Mouse (Mus musculus): ENCODE results near the gene Aadacl3. TPM values are rescaled to one million over a fixed set of nuclear protein-coding genes. Genes with fewer than 3 reads are reported as not detected.

Gene Aadacl3
- polyA plus RNA-seq, 1 experiment from 2014 or later, result not detected

- WGBS, result 93% methylated on average over 4 of the region's 4 CpGs
- DNase-seq, result no peak
Measured at GRCm38 (mm10) chr4:144441095-144441494, 22.5 kb downstream of the Aadacl3 start.

GRCm38 (mm10) chr4:144438672-144439071, 24.9 kb downstream of the Aadacl3 start, which contains the start of gene 1700012P22Rik:
TSS of gene 1700012P22Rik (minus strand) at chr4:144438772.
- no peak for ATAC-seq (ENCODE audit: insufficient read depth)
- Histone ChIP-seq H3K36me3 (ENCODE audit: insufficient read depth) (no peaks in the 10 kb centered on the region), H3K27me3 (ENCODE audit: insufficient read depth, low read length) (no peaks in the 10 kb centered on the region), H3K4me2 (no peak within 1 kb of the TSS), H3K9me3 (ENCODE audit: low read depth, low read length) (no peaks in the 10 kb centered on the region), H3K4me1 (ENCODE audit: insufficient read depth) (no peaks in the 10 kb centered on the region), H3K4me3 (ENCODE audit: low read depth, low read length) (no peak within 1 kb of the TSS), H3K27ac (ENCODE audit: low read depth) (no peak within 1 kb of the TSS), H3K9ac (no peak within 1 kb of the TSS)
- no peak for TF ChIP-seq CTCF (IDR thresholded peaks at IDR 0.05; ENCODE audit: low read depth)
- DNase-seq, result no peak

More at GRCm38 (mm10) chr4:144441095-144441494, 22.5 kb downstream of the Aadacl3 start:
- Histone ChIP-seq H3K4me1 (ENCODE audit: insufficient read depth) (no peaks in the 10 kb centered on the region), H3K36me3 (ENCODE audit: insufficient read depth) (no peaks in the 10 kb centered on the region), H3K9me3 (ENCODE audit: low read depth, low read length) (no peaks in the 10 kb centered on the region), H3K27ac (ENCODE audit: low read depth) (no peak overlapping the region), H3K27me3 (ENCODE audit: insufficient read depth, low read length) (no peaks in the 10 kb centered on the region), H3K4me3 (ENCODE audit: low read depth, low read length) (no peak overlapping the region), H3K9ac (no peak overlapping the region), H3K4me2 (no peak overlapping the region)
- ATAC-seq (ENCODE audit: insufficient read depth), result no peak
- TF ChIP-seq CTCF (IDR thresholded peaks at IDR 0.05; ENCODE audit: low read depth), result no peak

- Histone ChIP-seq H3K9me3 (ENCODE audit: low read depth, low read length) (no peaks in the 10 kb centered on the region), H3K27me3 (ENCODE audit: insufficient read depth, low read length) (no peaks in the 10 kb centered on the region), H3K4me1 (ENCODE audit: insufficient read depth) (no peaks in the 10 kb centered on the region), H3K9ac (no peak overlapping the region), H3K27ac (ENCODE audit: low read depth) (no peak overlapping the region), H3K4me2 (no peak overlapping the region), H3K36me3 (ENCODE audit: insufficient read depth) (no peaks in the 10 kb centered on the region), H3K4me3 (ENCODE audit: low read depth, low read length) (no peak overlapping the region)
- WGBS, result 88% methylated on average over 5 of the region's 5 CpGs
- no peak for TF ChIP-seq CTCF (IDR thresholded peaks at IDR 0.05; ENCODE audit: low read depth)
- no peak for DNase-seq
- ATAC-seq (ENCODE audit: insufficient read depth), result no peak
Measured at GRCm38 (mm10) chr4:144433216-144433615, 30.3 kb downstream of the Aadacl3 start.

- no peak overlapping the region for H3K9ac ChIP-seq
- no peaks in the 10 kb centered on the region for H3K4me1 ChIP-seq (ENCODE audit: insufficient read depth)
- H3K27ac ChIP-seq (ENCODE audit: low read depth), result no peak overlapping the region
- no peaks in the 10 kb centered on the region for H3K9me3 ChIP-seq (ENCODE audit: low read depth, low read length)
- no peaks in the 10 kb centered on the region for H3K36me3 ChIP-seq (ENCODE audit: insufficient read depth)
- no peak for TF ChIP-seq CTCF (IDR thresholded peaks at IDR 0.05; ENCODE audit: low read depth)
- H3K4me2 ChIP-seq, result no peak overlapping the region
- no peaks in the 10 kb centered on the region for H3K27me3 ChIP-seq (ENCODE audit: insufficient read depth, low read length)
- 72% methylated on average over 2 of the region's 2 CpGs for WGBS
- ATAC-seq (ENCODE audit: insufficient read depth) (no peak), DNase-seq (no peak)
- H3K4me3 ChIP-seq (ENCODE audit: low read depth, low read length), result no peak overlapping the region
Measured at GRCm38 (mm10) chr4:144430723-144431122, 32.8 kb downstream of the Aadacl3 start.

- H3K27ac ChIP-seq (ENCODE audit: low read depth), result no peak overlapping the region
- H3K4me3 ChIP-seq (ENCODE audit: low read depth, low read length), result no peak overlapping the region
- no peak for ATAC-seq (ENCODE audit: insufficient read depth)
- no peaks in the 10 kb centered on the region for H3K4me1 ChIP-seq (ENCODE audit: insufficient read depth)
- WGBS, result 19% methylated on average over 3 of the region's 3 CpGs
- no peak overlapping the region for H3K4me2 ChIP-seq
- H3K27me3 ChIP-seq (ENCODE audit: insufficient read depth, low read length), result no peaks in the 10 kb centered on the region
- H3K9ac ChIP-seq, result no peak overlapping the region
- no peaks in the 10 kb centered on the region for H3K36me3 ChIP-seq (ENCODE audit: insufficient read depth)
- peak; percentile 20; the same call in 1 of the 2 replicates for TF ChIP-seq CTCF (IDR thresholded peaks at IDR 0.05; ENCODE audit: low read depth)
- DNase-seq, result no peak
- H3K9me3 ChIP-seq (ENCODE audit: low read depth, low read length), result no peaks in the 10 kb centered on the region
Measured at GRCm38 (mm10) chr4:144428868-144429267, 34.7 kb downstream of the Aadacl3 start.

GRCm38 (mm10) chr4:144424590-144424989, 39.0 kb downstream of the Aadacl3 start:
- Histone ChIP-seq H3K4me3 (ENCODE audit: low read depth, low read length) (no peak overlapping the region), H3K27ac (ENCODE audit: low read depth) (no peak overlapping the region), H3K36me3 (ENCODE audit: insufficient read depth) (no peaks in the 10 kb centered on the region), H3K4me2 (no peak overlapping the region), H3K4me1 (ENCODE audit: insufficient read depth) (no peaks in the 10 kb centered on the region), H3K9ac (no peak overlapping the region), H3K9me3 (ENCODE audit: low read depth, low read length) (no peaks in the 10 kb centered on the region), H3K27me3 (ENCODE audit: insufficient read depth, low read length) (no peaks in the 10 kb centered on the region)
- WGBS, result 65% methylated on average over 5 of the region's 5 CpGs
- no peak for TF ChIP-seq CTCF (IDR thresholded peaks at IDR 0.05; ENCODE audit: low read depth)
- no peak for ATAC-seq (ENCODE audit: insufficient read depth)
- DNase-seq, result no peak

- no peaks in the 10 kb centered on the region for H3K27me3 ChIP-seq (ENCODE audit: insufficient read depth, low read length)
- ATAC-seq (ENCODE audit: insufficient read depth) (no peak), DNase-seq (no peak)
- no peak overlapping the region for H3K27ac ChIP-seq (ENCODE audit: low read depth)
- H3K9me3 ChIP-seq (ENCODE audit: low read depth, low read length), result no peaks in the 10 kb centered on the region
- no peak overlapping the region for H3K4me3 ChIP-seq (ENCODE audit: low read depth, low read length)
- no peaks in the 10 kb centered on the region for H3K4me1 ChIP-seq (ENCODE audit: insufficient read depth)
- H3K4me2 ChIP-seq, result no peak overlapping the region
- H3K36me3 ChIP-seq (ENCODE audit: insufficient read depth), result no peaks in the 10 kb centered on the region
- TF ChIP-seq CTCF (IDR thresholded peaks at IDR 0.05; ENCODE audit: low read depth), result peak; percentile 53
- no peak overlapping the region for H3K9ac ChIP-seq
Measured at GRCm38 (mm10) chr4:144420644-144421043, 42.9 kb downstream of the Aadacl3 start.

- H3K9me3 ChIP-seq (ENCODE audit: low read depth, low read length), result no peaks in the 10 kb centered on the region
- no peaks in the 10 kb centered on the region for H3K27me3 ChIP-seq (ENCODE audit: insufficient read depth, low read length)
- no peaks in the 10 kb centered on the region for H3K36me3 ChIP-seq (ENCODE audit: insufficient read depth)
- H3K9ac ChIP-seq, result no peak within 1 kb of the TSS
- H3K4me3 ChIP-seq (ENCODE audit: low read depth, low read length), result no peak within 1 kb of the TSS
- H3K27ac ChIP-seq (ENCODE audit: low read depth), result no peak within 1 kb of the TSS
- H3K4me1 ChIP-seq (ENCODE audit: insufficient read depth), result no peaks in the 10 kb centered on the region
- no peak for TF ChIP-seq CTCF (IDR thresholded peaks at IDR 0.05; ENCODE audit: low read depth)
- no peak within 1 kb of the TSS for H3K4me2 ChIP-seq
- no peak for ATAC-seq (ENCODE audit: insufficient read depth)
- no peak for DNase-seq
- WGBS, result 59% methylated on average over 9 of the region's 9 CpGs
Measured at GRCm38 (mm10) chr4:144408290-144408689, 55.3 kb downstream of the Aadacl3 start, which contains the start of gene Pramef12. TSS of gene Pramef12 (minus strand) at chr4:144408464.
